Mouse (Mus musculus) adrenal gland, postnatal 4 days (tissue): ENCODE results near the gene Aloxe3. TPM values are rescaled to one million over a fixed set of nuclear protein-coding genes. Genes with fewer than 3 reads are reported as not detected.
"Not testable (repeated sequence)": the region's sequence is repeated elsewhere in the genome, so short reads cannot be mapped to it uniquely, and the experiment has no call there.

Source experiments
- DNase-seq, 2 experiments: peaks; one replicate each; pipeline ENCODE4 v3.0.0; 2021 to 2022; ENCODE audit warnings: low spot score in 2 of 2, mixed read lengths in 2 of 2
- long read RNA-seq, 2 experiments: library from polyadenylated mRNA; stranded (forward); transcript quantifications; one replicate each; pipeline ENCODE4 v2.0.0; 2021
- total RNA-seq, 2 experiments: library from RNA; stranded (reverse); gene quantifications; 2 replicates each; pipeline ENCODE4 v1.2.3; 2021

Aloxe3 gene
- total RNA-seq = under 1 TPM; 0.67 to 0.73 TPM
- long read RNA-seq, experiment 1, partial matches to known transcripts = 1 of 1 reads
- long read RNA-seq, experiment 1, other reads (novel, unspliced or antisense) = 0 of 1 reads
- long read RNA-seq, experiment 2, partial matches to known transcripts = 0 of 2 reads
- long read RNA-seq, experiment 2, other reads (novel, unspliced or antisense) = 2 of 2 reads

- DNase-seq = no peak
Observed at GRCm38 (mm10) chr11:69125852-69125918, at the start of gene Aloxe3. Gene Aloxe3, plus strand, starts transcription at chr11:69125896.

DNA sequence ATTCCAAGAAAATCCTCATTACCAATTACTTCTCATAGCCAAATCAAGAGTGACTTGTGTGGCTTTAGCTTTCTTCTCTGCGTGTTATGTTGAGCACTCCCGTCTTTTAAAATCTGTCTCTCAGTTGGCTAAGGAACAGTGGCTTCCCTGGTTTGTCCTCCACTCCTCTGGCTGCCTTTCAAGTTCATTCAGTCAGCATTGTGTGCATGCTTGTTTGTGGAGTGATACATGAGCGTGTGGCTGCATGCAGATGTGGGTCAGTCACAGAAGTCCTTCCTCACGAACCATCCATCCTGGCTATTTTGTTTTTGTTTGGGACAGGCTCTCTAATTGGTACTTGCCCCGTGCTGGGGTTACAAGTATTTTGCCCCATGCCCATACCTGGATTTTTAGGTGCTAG lies 49.1 kb upstream of the Aloxe3 start:
- no peak for DNase-seq

DNA sequence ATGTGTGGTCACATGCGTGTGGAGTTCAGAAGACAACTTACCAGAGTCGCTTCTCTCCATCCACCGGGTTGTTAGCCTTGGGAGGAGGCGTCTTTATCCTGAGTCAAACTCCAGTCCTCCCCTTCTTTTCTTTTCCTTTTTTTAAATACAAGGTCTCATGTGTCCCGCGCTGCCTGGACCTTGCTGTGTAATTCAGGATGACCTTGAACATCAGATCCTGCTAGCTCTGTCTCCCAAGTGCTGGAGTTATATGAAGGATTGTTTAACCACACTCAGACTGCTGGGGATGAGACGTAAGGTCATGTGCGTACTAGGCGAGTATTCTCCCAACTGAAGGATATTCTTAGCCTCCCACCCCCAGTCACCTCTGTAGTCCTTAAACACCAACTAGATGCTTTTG lies 48.4 kb upstream of the Aloxe3 start:
- no peak for DNase-seq

- no peak for DNase-seq
Observed at GRCm38 (mm10) chr11:69078041-69078440, 47.7 kb upstream of the Aloxe3 start.

GRCm38 (mm10) chr11:69078805-69079438 lies 46.8 kb upstream of the Aloxe3 start:
- DNase-seq = no peak

DNA sequence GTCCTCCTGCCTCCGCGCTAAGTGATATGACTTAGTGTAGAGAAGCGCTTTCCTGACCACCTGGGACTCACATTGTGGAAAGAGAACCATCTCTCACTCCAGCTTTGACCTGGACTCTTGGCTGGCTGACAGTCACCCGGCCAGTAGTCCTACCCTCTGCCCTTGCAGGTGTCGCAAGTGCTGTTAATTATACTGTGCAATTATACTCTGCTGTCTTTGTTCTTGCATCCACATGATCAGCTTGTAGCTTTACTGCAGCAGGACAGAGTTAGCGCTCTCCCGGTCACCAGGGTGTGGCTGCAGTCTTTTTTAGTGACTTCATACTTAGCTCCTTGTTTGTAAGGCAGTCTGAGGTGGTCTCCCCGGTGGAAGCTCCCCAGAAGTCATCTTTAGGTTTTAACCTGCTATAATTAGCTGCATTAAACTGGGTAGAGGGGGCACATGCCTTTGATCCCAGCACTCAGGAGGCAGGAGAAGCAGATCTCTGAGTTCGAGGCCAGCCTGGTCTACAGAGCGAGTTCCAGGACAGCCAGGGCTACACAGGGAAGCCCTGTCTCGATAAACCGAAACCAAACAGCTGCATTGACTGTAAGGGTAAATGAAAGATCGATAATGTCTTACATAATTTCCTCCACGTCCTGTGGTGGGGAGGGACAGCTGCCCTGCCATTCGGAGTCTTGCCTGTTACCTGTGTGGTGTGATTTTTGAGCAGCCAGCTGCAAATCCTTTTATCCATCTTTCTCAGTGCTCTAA lies 45.4 kb upstream of the Aloxe3 start:
- DNase-seq = no peak

DNA sequence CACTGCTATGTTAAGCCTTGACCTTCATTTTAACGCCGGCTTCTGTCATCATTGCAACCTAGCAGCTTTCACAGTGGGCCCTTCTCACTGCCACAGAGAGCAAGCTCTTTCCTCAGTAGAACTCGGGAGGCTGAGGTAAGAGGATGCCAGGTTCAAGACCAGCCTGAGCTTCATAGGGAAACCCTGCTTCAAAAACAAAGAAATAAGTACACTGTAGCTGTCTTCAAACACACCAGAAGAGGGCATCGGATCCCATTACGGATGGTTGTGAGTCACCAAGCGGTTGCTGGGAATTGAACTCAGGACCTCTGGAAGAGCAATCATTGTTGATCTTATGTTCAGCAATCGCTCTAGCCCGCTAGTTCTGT lies 44.9 kb upstream of the Aloxe3 start:
- DNase-seq = no peak

DNA sequence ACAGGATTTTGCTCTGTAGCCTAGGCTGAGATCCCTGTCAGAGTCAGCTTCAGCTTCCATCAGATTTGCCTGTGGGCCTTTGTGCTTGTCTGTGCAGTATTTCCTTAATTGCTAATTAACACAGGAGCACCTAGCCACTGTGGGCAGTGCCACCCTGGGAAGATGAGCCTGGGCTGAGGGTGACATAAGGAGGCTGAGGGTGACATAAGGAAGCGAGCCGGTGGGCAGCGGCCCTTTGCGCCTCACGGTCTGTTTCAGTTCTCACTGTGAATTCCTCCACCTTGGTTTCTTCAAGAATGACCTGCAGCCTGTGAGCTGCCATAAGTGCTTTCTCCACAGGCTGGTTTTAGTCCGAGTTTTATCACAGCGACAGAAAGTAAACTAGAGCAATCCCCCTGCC lies 44.1 kb upstream of the Aloxe3 start:
- no peak for DNase-seq

- DNase-seq = no peak
Observed at GRCm38 (mm10) chr11:69085608-69086007, 40.1 kb upstream of the Aloxe3 start.

GRCm38 (mm10) chr11:69086390-69086789 lies 39.3 kb upstream of the Aloxe3 start:
- no peak for DNase-seq

- peak in 1 of 2 experiments; percentile 4 for DNase-seq
Observed at GRCm38 (mm10) chr11:69087082-69087481, 38.6 kb upstream of the Aloxe3 start.

DNA sequence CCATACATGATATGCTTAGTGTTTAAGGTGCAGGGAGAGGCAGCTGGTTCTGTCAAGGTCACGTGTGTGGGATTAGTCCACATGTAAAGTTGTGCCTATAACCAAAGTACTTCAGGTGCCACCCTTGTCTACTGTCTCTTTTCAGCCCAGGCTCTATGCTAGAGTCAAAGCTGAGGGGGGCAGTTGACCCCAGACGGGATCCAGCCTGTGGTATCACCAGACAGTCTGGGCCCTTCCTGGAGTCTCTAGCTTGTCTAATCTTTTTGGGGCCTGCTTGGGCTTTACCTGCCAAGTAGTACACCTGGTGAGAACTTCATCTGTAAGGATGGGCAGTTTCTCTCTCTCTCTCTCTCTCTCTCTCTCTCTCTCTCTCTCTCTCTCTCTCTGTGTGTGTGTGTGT lies 38.1 kb upstream of the Aloxe3 start:
- no peak for DNase-seq

DNA sequence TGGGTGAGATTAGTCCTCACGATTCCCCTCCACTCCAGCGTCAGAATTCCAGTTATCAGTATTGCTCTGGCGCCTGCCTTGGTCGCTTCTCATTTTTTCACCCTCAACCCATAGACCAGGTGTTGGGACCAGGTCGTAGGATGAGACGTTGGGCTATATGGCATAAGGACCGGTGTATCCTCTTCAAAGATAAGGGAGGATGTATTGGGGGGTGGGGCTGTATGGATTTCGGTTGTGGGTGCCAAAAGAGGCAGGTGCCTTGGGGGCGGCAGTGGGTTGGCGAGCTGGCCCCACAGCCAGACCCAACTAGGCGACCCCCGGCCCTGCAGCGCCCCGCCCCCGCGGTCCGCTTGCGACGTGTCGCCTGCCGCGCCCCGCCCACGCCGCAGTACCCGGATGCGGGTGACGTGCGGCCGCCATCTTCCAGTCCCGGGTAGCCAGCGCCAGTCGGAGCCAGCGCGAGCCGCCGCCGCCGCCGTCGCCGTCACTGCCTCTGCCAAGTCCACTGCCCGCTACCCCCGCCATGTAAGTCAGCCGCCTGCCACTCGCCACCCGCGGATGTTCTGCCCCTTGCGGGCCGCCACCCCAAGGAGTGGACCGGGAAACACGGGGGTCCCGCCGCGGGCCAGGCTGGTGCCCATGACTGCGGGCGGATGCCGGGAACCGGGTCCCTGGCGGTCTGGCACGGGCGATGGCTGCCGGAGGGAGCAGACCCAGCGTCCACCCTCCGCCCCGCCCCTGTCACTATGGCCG lies 37.4 kb upstream of the Aloxe3 start, which contains the start of gene Vamp2:
Gene Vamp2, plus strand, starts transcription at position 388 of the 753 bp plus-strand sequence.
- peak; percentile 69 to 82 for DNase-seq

GRCm38 (mm10) chr11:69088856-69089615 lies 36.7 kb upstream of the Aloxe3 start:
- DNase-seq = no peak

DNA sequence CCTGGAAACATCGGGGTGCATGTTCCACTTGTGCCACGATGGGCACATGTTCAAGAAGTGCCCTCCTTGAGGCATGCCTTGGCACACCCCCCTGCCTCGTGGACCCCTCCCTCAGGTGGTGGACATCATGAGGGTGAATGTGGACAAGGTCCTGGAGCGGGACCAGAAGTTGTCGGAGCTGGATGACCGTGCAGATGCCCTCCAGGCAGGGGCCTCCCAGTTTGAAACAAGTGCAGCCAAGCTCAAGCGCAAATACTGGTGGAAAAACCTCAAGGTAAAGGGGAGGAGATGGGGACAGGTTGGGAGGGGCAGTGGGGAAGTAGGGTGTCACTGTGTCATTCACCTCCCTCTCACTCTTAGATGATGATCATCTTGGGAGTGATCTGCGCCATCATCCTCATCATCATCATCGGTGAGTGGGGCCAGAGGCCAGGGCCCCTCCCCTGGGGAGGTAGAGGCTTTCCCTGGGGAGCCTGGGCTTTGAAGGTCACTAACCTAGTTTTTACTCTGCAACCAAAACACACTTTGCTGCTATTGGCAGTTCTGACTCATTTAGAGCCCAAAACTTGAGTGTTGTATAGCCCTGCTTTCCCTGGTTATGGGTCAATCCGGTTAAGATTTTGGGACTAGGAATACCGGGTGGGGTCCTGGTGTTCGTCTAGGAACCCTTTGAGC lies 35.9 kb upstream of the Aloxe3 start:
- DNase-seq = peak in 1 of 2 experiments; percentile 26

- DNase-seq = no peak
Observed at GRCm38 (mm10) chr11:69090367-69090766, 35.3 kb upstream of the Aloxe3 start.

DNA sequence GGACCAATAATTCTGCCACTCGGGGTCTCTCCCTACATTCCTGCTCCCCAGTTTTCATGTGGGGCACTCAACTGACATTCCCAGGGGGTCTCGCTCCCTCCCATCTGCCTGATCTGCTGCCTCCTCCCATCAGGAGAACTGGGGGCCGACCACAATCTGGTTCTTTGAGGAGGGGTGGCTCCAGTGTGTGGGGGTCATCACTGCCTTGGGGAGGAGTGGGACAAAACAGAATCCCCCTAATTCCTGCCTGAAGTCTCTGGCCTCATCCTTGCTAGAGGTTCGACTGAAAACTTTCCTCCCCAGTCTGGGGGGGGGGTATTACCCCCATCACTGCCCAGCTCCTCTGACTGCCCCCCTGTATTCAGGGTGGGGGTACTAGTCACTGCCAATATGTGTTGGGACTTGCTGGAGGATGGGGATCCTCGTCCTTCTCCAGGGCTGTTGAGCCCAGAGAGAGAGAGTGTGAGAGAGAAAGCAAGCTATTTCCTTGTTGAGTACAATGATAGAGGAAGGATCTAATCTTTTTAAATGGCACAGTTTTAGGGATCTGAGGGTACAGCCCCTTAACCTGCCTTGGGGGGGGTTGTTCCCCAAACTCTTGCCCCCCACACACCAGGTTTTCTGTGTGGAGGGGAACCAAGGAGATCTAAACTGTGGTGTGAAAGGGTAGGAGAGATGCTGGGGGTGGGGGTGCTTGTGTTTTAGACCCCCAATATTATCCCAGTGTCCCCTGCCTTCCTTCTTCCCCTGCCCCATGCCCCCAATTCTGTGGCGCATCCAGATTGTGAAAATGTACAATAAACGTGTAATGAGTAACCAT lies 33.9 kb upstream of the Aloxe3 start:
- no peak for DNase-seq

DNA sequence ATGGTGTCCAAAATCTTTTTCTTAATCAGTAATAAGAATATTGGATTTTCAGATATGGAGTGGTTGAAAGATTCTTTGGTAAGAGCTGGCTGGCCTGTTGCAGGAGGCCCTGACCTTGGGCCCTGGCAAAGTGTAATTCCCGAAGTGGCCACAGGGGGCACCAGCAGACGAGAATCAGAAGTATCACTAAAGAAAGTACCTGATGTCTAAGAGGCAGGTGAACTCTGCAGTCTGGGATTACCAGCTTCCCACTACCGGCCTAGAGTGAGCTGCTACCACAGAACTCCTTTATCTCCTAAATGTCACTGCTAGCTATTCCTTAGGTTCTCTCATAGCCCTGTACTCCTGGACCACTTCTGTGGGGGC lies 33.3 kb upstream of the Aloxe3 start:
- DNase-seq = peak; percentile 84 to 86

DNA sequence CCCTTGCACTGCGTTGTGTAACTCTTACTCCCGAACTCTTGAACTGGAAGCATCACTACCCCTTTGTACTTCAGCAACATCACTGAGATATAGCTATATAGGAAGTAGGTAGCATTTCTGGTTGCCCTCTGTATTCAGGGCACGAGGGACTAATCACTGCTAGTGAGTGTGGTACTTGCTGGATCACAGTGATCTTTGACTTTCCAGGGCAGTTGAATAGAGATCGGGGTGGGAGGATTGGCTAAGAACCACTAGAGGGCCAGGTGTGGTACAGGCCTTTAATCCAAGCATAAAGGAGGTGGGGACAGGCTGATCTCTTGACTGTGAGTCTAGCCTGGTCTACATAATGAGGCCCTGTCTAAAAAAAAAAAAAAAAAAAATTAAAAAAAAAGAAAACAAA lies 32.8 kb upstream of the Aloxe3 start:
- DNase-seq = no peak

- not testable (repeated sequence) for DNase-seq
Observed at GRCm38 (mm10) chr11:69093856-69094255, 31.8 kb upstream of the Aloxe3 start.
